Mouse (Mus musculus) bone marrow macrophage, adult 2 months (primary cell): ENCODE results near the gene Hoxa4.

Source experiments
- CTCF ChIP-seq: IDR thresholded peaks from 2 replicates; pipeline ENCODE4 v1.5.1; 2012; ENCODE audit warnings: low read depth, mild to moderate bottlenecking, low read length, moderate library complexity
- POLR2A ChIP-seq: IDR thresholded peaks from 2 replicates; pipeline ENCODE4 v1.6.1; 2012; ENCODE audit warnings: mild to moderate bottlenecking, low read depth, low read length, borderline replicate concordance

DNA sequence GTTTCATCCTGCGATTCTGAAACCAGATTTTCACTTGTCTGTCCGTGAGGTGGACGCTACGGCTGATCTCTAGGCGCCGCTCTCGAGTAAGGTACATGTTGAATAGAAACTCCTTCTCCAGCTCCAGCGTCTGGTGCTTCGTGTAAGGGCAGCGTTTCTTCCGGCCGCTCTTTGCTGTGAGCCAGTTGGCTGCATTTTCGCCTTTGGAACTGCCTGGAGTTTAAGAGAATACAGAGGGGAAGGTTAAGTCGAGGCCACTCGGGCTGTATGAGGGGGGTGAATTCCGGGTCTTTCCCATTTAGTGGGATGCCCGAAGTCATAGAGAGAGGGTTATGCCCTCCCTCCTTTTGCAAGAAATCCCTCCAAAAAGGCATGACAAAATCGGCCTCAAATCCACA, 41.0 kb upstream of the Hoxa4 start:
- TF ChIP-seq CTCF (no peak), POLR2A (no peak)
